Mouse (Mus musculus) lung, embryonic 15.5 days (tissue): ENCODE data around the gene Rhbdf1. TPM values are rescaled to one million over a fixed set of nuclear protein-coding genes. Genes with fewer than 3 reads are reported as not detected.

Experiments used
- ATAC-seq: fragments of 200-750 bp; cut with Nextera tagmentation; 2 replicates; pipeline ENCODE4 v1.8.0; 2017; ENCODE audit warnings: moderate number of reproducible peaks, borderline replicate concordance; ENCODE audit not compliant: low FRiP score, low TSS enrichment; ENCODE audit errors: extremely low read depth
- H3K27ac ChIP-seq: fragments of 300-500 bp; sonication (generic); 2 replicates; pipeline ENCODE4 v1.5.1; 2015; ENCODE audit warnings: moderate library complexity, mild to moderate bottlenecking, inconsistent platforms
- H3K27me3 ChIP-seq: fragments of 300-500 bp; sonication (generic); 2 replicates; pipeline ENCODE4 v1.6.1; 2015; ENCODE audit warnings: inconsistent platforms
- H3K36me3 ChIP-seq: fragments of 300-500 bp; sonication (generic); 2 replicates; pipeline ENCODE4 v1.6.1; 2015; ENCODE audit warnings: inconsistent platforms
- H3K4me1 ChIP-seq: fragments of 300-500 bp; sonication (generic); 2 replicates; pipeline ENCODE4 v1.6.1; 2015; ENCODE audit warnings: inconsistent platforms
- H3K4me2 ChIP-seq: fragments of 300-500 bp; sonication (generic); 2 replicates; pipeline ENCODE4 v1.6.1; 2015; ENCODE audit warnings: inconsistent platforms, mild to moderate bottlenecking, moderate library complexity
- H3K4me3 ChIP-seq: fragments of 300-500 bp; sonication (generic); 2 replicates; pipeline ENCODE4 v1.5.1; 2015; ENCODE audit warnings: mild to moderate bottlenecking, inconsistent platforms
- H3K9ac ChIP-seq: fragments of 300-500 bp; sonication (generic); 2 replicates; pipeline ENCODE4 v1.6.1; 2015; ENCODE audit warnings: inconsistent platforms
- H3K9me3 ChIP-seq: fragments of 300-500 bp; sonication (generic); 2 replicates; pipeline ENCODE4 v1.6.1; 2016; ENCODE audit warnings: inconsistent platforms
- WGBS: fragments of 180-500 bp; shearing (Covaris S2); methylation state at CpG from one replicate; pipeline ENCODE4 v1.1.7; 2015; 5-methylcytosine and 5-hydroxymethylcytosine counted together
- polyA plus RNA-seq: library from polyadenylated mRNA; unstranded; fragments of >200 nt; fragmentation: Nextera tagmentation; extraction: Ambion mirVana; gene quantifications from 2 replicates; pipeline ENCODE4 v1.2.1, GENCODE M21; 2015

The Rhbdf1 gene
- 62.5 and 67.4 TPM in 2 replicates for polyA plus RNA-seq

DNA sequence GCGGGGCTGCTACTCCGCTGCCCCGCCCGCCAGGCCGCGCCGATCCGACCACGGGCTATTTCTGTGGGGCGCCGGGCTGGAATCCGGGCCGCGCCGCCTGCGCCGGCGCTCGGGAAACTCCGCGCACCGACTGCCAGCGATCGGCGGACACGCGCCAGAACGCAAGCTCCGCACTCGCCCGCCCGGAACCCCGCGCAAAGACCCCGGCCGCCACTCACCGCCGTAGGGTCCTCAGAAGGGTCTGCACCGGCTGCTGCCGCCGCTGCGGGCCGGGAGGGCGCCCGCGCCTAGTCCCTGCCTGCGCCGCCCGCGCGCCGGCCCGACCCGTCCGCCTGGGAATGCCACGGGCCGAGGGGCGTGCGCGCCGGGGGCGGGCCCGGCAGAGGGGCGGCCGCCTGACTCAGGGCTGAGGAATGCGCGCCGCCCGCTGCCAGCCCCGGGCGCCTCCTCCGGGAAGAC is at the start of gene Rhbdf1:
TSS of gene Rhbdf1 (minus strand) at position 350 of the 459 bp plus-strand sequence.
- no peaks in the 10 kb centered on the region for H3K27me3 ChIP-seq
- peak within 1 kb of the TSS; percentile 98 for H3K27ac ChIP-seq
- no peaks in the 10 kb centered on the region for H3K36me3 ChIP-seq
- WGBS = under 1% methylated on average over 69 of the region's 72 CpGs
- peak within 1 kb of the TSS; percentile 98 for H3K9ac ChIP-seq
- peak; percentile 56 for ATAC-seq
- peak within 1 kb of the TSS; percentile 85 for H3K4me3 ChIP-seq
- no peaks in the 10 kb centered on the region for H3K9me3 ChIP-seq
- peaks cover 72% of the 10 kb centered on the region for H3K4me1 ChIP-seq
- H3K4me2 ChIP-seq = peak within 1 kb of the TSS; percentile 86

- no peaks in the 10 kb centered on the region for H3K36me3 ChIP-seq
- H3K4me3 ChIP-seq = no peak overlapping the region
- no peak overlapping the region for H3K4me2 ChIP-seq
- H3K27ac ChIP-seq = no peak overlapping the region
- H3K9me3 ChIP-seq = no peaks in the 10 kb centered on the region
- no peaks in the 10 kb centered on the region; the same call in 1 of the 2 replicates for H3K27me3 ChIP-seq
- peaks cover 9% of the 10 kb centered on the region for H3K4me1 ChIP-seq
- H3K9ac ChIP-seq = no peak overlapping the region
- ATAC-seq = no peak
- WGBS = 39% methylated on average over 4 of the region's 4 CpGs
Observed at GRCm38 (mm10) chr11:32271178-32271577, 49.1 kb upstream of the Rhbdf1 start.

- H3K9me3 ChIP-seq = no peaks in the 10 kb centered on the region
- H3K27me3 ChIP-seq = no peaks in the 10 kb centered on the region
- no peaks in the 10 kb centered on the region for H3K36me3 ChIP-seq
- H3K27ac ChIP-seq = no peak overlapping the region
- peaks cover 15% of the 10 kb centered on the region for H3K4me1 ChIP-seq
- H3K9ac ChIP-seq = no peak overlapping the region
- no peak for ATAC-seq
- no peak overlapping the region for H3K4me3 ChIP-seq
- 76% methylated on average over 5 of the region's 5 CpGs for WGBS
- H3K4me2 ChIP-seq = no peak overlapping the region
Observed at GRCm38 (mm10) chr11:32268952-32269351, 46.9 kb upstream of the Rhbdf1 start.

- H3K4me1 ChIP-seq = peaks cover 15% of the 10 kb centered on the region
- H3K4me3 ChIP-seq = peak overlapping the region; percentile 73
- peak overlapping the region; percentile 94 for H3K9ac ChIP-seq
- H3K27me3 ChIP-seq = no peaks in the 10 kb centered on the region
- H3K36me3 ChIP-seq = no peaks in the 10 kb centered on the region
- ATAC-seq = no peak
- peak overlapping the region; percentile 88 for H3K27ac ChIP-seq
- H3K4me2 ChIP-seq = peak overlapping the region; percentile 60
- H3K9me3 ChIP-seq = no peaks in the 10 kb centered on the region
- WGBS = 17% methylated on average over 5 of the region's 5 CpGs
Observed at GRCm38 (mm10) chr11:32267964-32268363, 45.9 kb upstream of the Rhbdf1 start.

DNA sequence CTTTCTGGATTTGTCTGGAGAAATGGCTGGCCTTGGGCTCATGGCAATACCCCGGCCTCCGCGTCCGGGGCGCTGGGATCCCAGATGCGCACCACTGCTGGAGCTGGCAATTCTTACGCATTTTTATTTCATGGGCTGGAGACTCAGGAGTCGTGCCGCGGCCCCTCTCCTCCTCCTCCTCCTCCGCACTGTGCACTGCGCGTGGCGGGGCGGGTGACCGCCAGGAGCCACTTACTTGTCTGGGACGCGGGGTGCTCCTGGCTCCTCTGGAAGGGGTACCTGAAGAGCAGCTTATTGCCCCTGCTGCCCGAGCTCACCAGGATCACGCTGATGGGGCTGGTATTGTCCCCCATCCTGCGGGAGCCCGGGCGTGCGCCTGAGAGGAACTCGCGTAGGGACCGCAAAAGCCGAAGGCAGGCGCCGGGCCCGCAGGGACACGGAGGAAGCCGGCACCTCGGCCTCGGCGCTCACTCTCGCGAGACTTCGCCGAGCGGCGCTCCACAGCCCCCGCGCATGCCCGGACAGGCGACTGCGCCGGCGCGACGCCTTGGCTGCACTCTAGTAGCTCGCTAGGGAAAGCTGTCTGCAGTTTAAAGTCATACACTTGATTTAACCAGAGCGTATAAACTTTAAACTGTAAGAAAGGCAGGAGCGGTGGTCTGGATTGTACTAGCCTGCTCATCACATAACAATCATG is 45.2 kb upstream of the Rhbdf1 start, which contains the start of gene Nprl3:
TSS of gene Nprl3 (minus strand) at position 520 of the 697 bp plus-strand sequence.
- Histone ChIP-seq H3K4me2 (peak within 1 kb of the TSS; percentile 60), H3K4me3 (peak within 1 kb of the TSS; percentile 73), H3K4me1 (peaks cover 15% of the 10 kb centered on the region), H3K9me3 (no peaks in the 10 kb centered on the region), H3K9ac (peak within 1 kb of the TSS; percentile 94), H3K27ac (peak within 1 kb of the TSS; percentile 88), H3K36me3 (no peaks in the 10 kb centered on the region), H3K27me3 (no peaks in the 10 kb centered on the region)
- WGBS = under 1% methylated on average over 54 of the region's 54 CpGs
- ATAC-seq = peak; percentile 98

DNA sequence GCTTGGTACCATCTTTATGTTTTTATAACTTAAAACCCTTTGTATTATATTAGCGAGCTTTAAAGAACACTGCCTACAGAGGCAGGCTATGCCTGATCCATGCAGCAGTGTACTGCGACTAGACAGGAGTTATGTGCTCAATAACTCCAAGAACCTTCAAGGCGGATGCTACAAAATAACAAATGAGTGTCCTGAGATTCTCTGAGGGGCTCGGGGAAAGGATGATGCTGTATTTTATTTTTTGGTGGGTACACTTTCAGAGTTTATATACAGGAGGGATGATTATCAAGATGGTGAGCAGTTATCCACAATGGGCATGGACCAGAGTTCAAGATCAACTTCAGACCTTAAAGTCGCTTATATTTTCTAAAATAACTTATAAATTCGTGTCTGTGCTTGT is 44.7 kb upstream of the Rhbdf1 start:
- 15% methylated on average over 6 of the region's 6 CpGs for WGBS

DNA sequence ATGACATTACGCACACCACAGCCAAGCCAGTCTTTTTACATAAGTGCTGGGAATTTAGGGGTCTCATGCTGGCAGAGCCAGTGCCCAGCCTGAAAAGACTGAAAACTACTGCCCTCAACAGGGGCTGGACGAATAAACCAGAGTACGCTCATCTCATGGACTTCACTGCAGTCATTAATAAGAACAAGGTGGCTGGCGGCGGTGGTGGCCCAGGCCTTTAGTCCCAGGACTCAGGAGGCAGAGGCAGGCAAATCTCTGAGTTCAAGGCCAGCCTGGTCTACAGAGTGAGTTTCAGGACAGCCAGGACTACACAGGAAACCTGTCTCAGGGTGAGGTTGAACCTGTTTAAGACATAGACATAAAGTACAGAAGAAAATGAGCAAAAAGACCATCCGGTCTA is 44.1 kb upstream of the Rhbdf1 start:
- no peak for ATAC-seq
- H3K27me3 ChIP-seq = no peaks in the 10 kb centered on the region
- no peak overlapping the region for H3K4me3 ChIP-seq
- H3K36me3 ChIP-seq = peaks cover 8% of the 10 kb centered on the region; the same call in 1 of the 2 replicates
- H3K9me3 ChIP-seq = no peaks in the 10 kb centered on the region
- peaks cover 15% of the 10 kb centered on the region for H3K4me1 ChIP-seq
- WGBS = 96% methylated on average over 6 of the region's 6 CpGs
- H3K9ac ChIP-seq = no peak overlapping the region
- no peak overlapping the region for H3K27ac ChIP-seq
- H3K4me2 ChIP-seq = no peak overlapping the region

More for the DNA sequence above, 44.7 kb upstream of the Rhbdf1 start:
- no peaks in the 10 kb centered on the region for H3K27me3 ChIP-seq
- peak overlapping the region; percentile 88 for H3K27ac ChIP-seq
- peak overlapping the region; percentile 73 for H3K4me3 ChIP-seq
- peaks cover 5% of the 10 kb centered on the region; the same call in 1 of the 2 replicates for H3K36me3 ChIP-seq
- H3K4me2 ChIP-seq = peak overlapping the region; percentile 60
- H3K4me1 ChIP-seq = peaks cover 15% of the 10 kb centered on the region
- no peak for ATAC-seq
- H3K9ac ChIP-seq = peak overlapping the region; percentile 94
- H3K9me3 ChIP-seq = no peaks in the 10 kb centered on the region

GRCm38 (mm10) chr11:32265117-32265738 is 43.1 kb upstream of the Rhbdf1 start:
- Histone ChIP-seq H3K27ac (no peak overlapping the region), H3K36me3 (peaks cover 8% of the 10 kb centered on the region; the same call in 1 of the 2 replicates), H3K4me2 (no peak overlapping the region), H3K4me3 (no peak overlapping the region), H3K27me3 (no peaks in the 10 kb centered on the region), H3K9ac (no peak overlapping the region), H3K9me3 (no peaks in the 10 kb centered on the region), H3K4me1 (peaks cover 15% of the 10 kb centered on the region)
- 94% methylated on average over 3 of the region's 3 CpGs for WGBS
- no peak for ATAC-seq

DNA sequence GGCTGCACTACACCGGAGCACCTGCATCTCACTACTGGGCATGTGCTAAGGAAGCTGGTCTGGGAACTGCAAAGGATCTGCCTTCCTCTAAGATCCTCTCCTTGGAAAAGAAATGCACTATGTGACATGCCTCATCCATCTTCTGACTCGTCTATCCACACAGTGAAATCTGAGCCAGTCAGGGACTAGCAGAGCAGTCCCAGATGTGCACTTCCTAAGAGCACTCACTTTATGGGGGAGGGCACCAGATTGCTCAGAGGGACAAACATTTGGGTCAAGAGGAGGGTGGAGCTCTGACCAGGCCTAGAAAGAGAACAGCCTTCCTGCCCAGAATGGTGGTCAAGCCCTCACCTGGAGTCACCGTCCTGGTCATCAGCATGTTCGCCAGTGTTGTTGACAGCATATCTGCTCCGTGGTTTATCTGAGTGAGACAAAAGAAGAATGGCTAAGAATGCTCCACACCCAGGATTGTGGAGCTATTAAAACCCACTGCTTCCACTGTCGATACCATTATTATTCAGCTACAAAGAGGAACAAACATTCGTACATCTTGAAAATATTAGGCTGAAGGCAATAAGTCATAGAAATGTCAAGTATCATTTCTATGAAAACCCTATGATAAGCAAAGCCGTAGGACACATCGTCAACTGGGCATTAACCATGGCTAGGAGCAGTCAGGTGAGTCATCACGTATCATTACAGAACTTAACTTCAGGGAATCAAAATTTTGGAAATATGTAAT is 40.7 kb upstream of the Rhbdf1 start:
- ATAC-seq = no peak
- no peaks in the 10 kb centered on the region for H3K9me3 ChIP-seq
- H3K9ac ChIP-seq = no peak overlapping the region
- peaks cover 10% of the 10 kb centered on the region for H3K4me1 ChIP-seq
- no peak overlapping the region for H3K4me2 ChIP-seq
- H3K4me3 ChIP-seq = no peak overlapping the region
- H3K27me3 ChIP-seq = no peaks in the 10 kb centered on the region
- peaks cover 8% of the 10 kb centered on the region; the same call in 1 of the 2 replicates for H3K36me3 ChIP-seq
- WGBS = 57% methylated on average over 10 of the region's 10 CpGs
- H3K27ac ChIP-seq = no peak overlapping the region

DNA sequence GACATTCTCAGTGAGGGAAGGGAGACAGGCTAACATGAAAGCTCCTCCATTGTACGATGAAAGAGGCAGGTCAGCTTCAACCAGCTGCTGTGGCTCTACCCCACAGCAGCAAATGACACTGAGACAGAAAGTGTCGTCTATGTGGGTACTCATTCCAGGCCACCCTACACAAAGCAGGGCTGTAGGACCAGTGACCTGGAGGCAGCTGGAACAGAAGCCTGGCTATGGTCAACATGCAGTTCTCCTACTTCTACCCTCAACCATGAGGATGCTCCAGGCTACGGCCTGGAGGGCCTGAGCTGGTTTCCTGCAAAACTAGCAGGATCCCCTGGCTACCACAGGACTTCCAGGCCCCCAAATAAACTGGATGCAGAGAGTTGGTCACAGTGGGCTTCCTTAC is 34.5 kb upstream of the Rhbdf1 start:
- H3K9me3 ChIP-seq = no peaks in the 10 kb centered on the region
- no peaks in the 10 kb centered on the region for H3K27me3 ChIP-seq
- H3K4me3 ChIP-seq = no peak overlapping the region
- H3K4me2 ChIP-seq = no peak overlapping the region
- no peak for ATAC-seq
- H3K36me3 ChIP-seq = peaks cover 14% of the 10 kb centered on the region
- H3K27ac ChIP-seq = no peak overlapping the region
- H3K4me1 ChIP-seq = no peaks in the 10 kb centered on the region
- 85% methylated on average over 3 of the region's 3 CpGs for WGBS
- H3K9ac ChIP-seq = no peak overlapping the region

GRCm38 (mm10) chr11:32256146-32256545 is 34.0 kb upstream of the Rhbdf1 start:
- WGBS = 96% methylated on average over 1 of the region's 1 CpGs
- H3K9me3 ChIP-seq = no peaks in the 10 kb centered on the region
- H3K4me2 ChIP-seq = no peak overlapping the region
- no peak overlapping the region for H3K9ac ChIP-seq
- no peak overlapping the region for H3K4me3 ChIP-seq
- H3K27ac ChIP-seq = no peak overlapping the region
- H3K36me3 ChIP-seq = peaks cover 13% of the 10 kb centered on the region
- H3K27me3 ChIP-seq = no peaks in the 10 kb centered on the region
- no peaks in the 10 kb centered on the region for H3K4me1 ChIP-seq
- ATAC-seq = peak; percentile 78; the same call in 1 of the 2 replicates
